Mouse (Mus musculus): ENCODE results near the gene Letm1.

GRCm38 (mm10) chr5:33701832-33702231, 80.8 kb downstream of the Letm1 start:
- no peak for TF ChIP-seq CTCF (conservative IDR thresholded peaks at IDR 0.05; ENCODE audit: insufficient read depth, insufficient read length, low read depth, low read length)
- TF ChIP-seq POLR2A (IDR thresholded peaks at IDR 0.05; ENCODE audit: low read depth, low read length) = no peak

Data from kidney, adult 2 months (tissue).